Mouse (Mus musculus) neural tube, embryonic 11.5 days (tissue): Measurements from ENCODE around the gene Rps6kb1. TPM values are rescaled to one million over a fixed set of nuclear protein-coding genes. Genes with fewer than 3 reads are reported as not detected.

ENCODE experiments used
- ATAC-seq: fragments of 200-750 bp; cut with Nextera tagmentation; 2 replicates; pipeline ENCODE4 v1.8.0; 2017; ENCODE audit warnings: moderate number of reproducible peaks, mild to moderate bottlenecking, moderate TSS enrichment, moderate library complexity; ENCODE audit not compliant: insufficient read depth, low FRiP score, low TSS enrichment
- DNase-seq: peaks from one replicate; pipeline ENCODE4 v3.0.0-alpha.2; 2015; ENCODE audit warnings: low spot score
- H3K27ac ChIP-seq: fragments of 300-500 bp; sonication (generic); 2 replicates; pipeline ENCODE4 v1.5.1; 2014; ENCODE audit warnings: low read depth, mild to moderate bottlenecking, low read length
- H3K27me3 ChIP-seq: fragments of 300-500 bp; sonication (generic); 2 replicates; pipeline ENCODE4 v1.6.1; 2014; ENCODE audit warnings: mild to moderate bottlenecking, low read length, mixed read lengths; ENCODE audit not compliant: control insufficient read depth, insufficient read depth
- H3K36me3 ChIP-seq: fragments of 300-500 bp; sonication (generic); 2 replicates; pipeline ENCODE4 v1.6.1; 2014; ENCODE audit warnings: mild to moderate bottlenecking, low read length, moderate library complexity, mixed read lengths; ENCODE audit not compliant: control insufficient read depth, insufficient read depth
- H3K4me1 ChIP-seq: fragments of 300-500 bp; sonication (generic); 2 replicates; pipeline ENCODE4 v1.6.1; 2014; ENCODE audit warnings: low read length, mixed read lengths; ENCODE audit not compliant: control insufficient read depth, insufficient read depth
- H3K4me2 ChIP-seq: fragments of 300-500 bp; sonication (generic); 2 replicates; pipeline ENCODE4 v1.6.1; 2014; ENCODE audit warnings: low read depth, mild to moderate bottlenecking, moderate library complexity
- H3K4me3 ChIP-seq: fragments of 300-500 bp; sonication (generic); 2 replicates; pipeline ENCODE4 v1.5.1; 2014; ENCODE audit warnings: low read depth, low read length
- H3K9ac ChIP-seq: fragments of 300-500 bp; sonication (generic); 2 replicates; pipeline ENCODE4 v1.6.1; 2014; ENCODE audit warnings: mild to moderate bottlenecking, low read length
- H3K9me3 ChIP-seq: fragments of 300-500 bp; sonication (generic); 2 replicates; pipeline ENCODE4 v1.6.1; 2016; ENCODE audit warnings: low read length; ENCODE audit not compliant: control insufficient read depth
- WGBS: fragments of 180-500 bp; shearing (Covaris S2); extraction: QIAGEN DNeasy Blood & Tissue Kit; methylation state at CpG from one replicate; pipeline ENCODE4 v1.1.7; 2014; 5-methylcytosine and 5-hydroxymethylcytosine counted together
- polyA plus RNA-seq: library from polyadenylated mRNA; unstranded; fragments of >200 nt; fragmentation: Nextera tagmentation; extraction: Ambion mirVana; gene quantifications from 2 replicates; pipeline ENCODE4 v1.2.1, GENCODE M21; 2014

Rps6kb1 gene
- polyA plus RNA-seq, 1 experiment from 2014 or later: 56.4 TPM

DNA sequence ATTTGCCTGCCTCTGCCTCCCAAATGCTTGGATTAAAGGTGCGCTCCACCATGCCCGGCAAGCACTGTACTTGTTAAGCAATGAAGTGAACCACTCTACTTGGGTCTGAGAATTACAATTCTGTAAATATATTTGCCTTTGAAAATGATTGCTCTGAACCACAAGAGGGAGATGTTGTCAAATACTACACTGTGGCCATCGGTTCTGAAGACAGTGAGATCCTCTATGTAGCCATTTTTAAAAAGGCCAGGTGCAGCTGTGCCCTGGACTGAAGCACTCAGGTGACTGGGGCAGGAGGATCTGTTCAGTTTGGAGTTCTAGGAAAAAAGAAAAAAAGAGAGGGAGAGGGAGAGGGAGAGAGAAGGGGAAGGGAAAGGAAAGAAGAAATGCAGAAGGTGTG, 23.8 kb upstream of the Rps6kb1 start:
- Histone ChIP-seq H3K27ac (no peak overlapping the region), H3K36me3 (no peaks in the 10 kb centered on the region), H3K9ac (no peak overlapping the region), H3K4me3 (no peak overlapping the region), H3K4me1 (no peaks in the 10 kb centered on the region), H3K27me3 (no peaks in the 10 kb centered on the region), H3K4me2 (no peak overlapping the region), H3K9me3 (no peaks in the 10 kb centered on the region)
- 78% methylated on average over 3 of the region's 3 CpGs for WGBS
- ATAC-seq: no peak
- DNase-seq: no peak

DNA sequence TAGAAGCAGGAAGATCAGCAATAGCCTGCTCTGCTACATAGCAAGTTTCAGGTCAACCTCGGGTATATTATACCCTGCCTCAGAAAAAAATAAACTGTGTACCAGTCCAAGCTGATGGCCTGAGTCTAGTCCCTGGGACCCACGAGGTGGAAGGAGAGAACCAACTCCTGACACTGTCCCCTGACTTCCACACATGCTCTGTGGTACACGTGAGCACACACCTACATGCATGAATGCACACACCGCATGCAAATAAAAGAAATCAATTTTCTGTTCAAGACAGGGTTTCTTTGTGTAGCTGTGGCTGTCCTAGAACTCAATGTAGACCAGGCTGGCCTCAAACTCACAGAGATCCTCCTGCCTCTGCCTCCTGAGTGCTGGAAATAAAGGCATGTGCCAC, 13.7 kb upstream of the Rps6kb1 start:
- 85% methylated on average over 4 of the region's 4 CpGs for WGBS

DNA sequence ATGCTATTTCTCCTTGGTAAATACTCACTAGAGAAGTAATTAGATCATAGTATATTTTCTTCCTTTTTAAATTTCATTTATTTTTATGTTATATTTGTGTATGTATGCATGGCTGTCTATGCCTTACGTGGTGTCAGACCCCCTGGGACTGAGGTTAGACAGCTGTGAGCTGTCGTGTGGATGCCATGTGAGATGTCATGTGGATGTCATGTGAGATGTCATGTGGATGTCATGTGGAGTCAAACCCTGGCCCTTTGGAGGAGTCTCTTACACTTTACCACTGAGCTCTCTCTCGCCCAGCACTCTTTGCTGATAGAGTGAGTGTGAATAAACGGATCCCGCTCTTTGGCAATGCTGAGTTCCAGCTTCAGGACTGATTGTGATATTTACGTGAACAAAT, 8.9 kb upstream of the Rps6kb1 start:
- no peak for ATAC-seq
- DNase-seq: no peak
- no peaks in the 10 kb centered on the region for H3K9me3 ChIP-seq
- no peak overlapping the region for H3K27ac ChIP-seq
- H3K27me3 ChIP-seq: no peaks in the 10 kb centered on the region
- 92% methylated on average over 6 of the region's 6 CpGs for WGBS
- H3K4me1 ChIP-seq: no peaks in the 10 kb centered on the region
- no peak overlapping the region for H3K4me2 ChIP-seq
- no peak overlapping the region for H3K9ac ChIP-seq
- no peak overlapping the region for H3K4me3 ChIP-seq
- H3K36me3 ChIP-seq: no peaks in the 10 kb centered on the region

More for the DNA sequence above, 13.7 kb upstream of the Rps6kb1 start:
- ATAC-seq (no peak), DNase-seq (no peak)
- Histone ChIP-seq H3K9ac (no peak overlapping the region), H3K9me3 (no peaks in the 10 kb centered on the region), H3K4me1 (no peaks in the 10 kb centered on the region), H3K4me2 (no peak overlapping the region), H3K27me3 (no peaks in the 10 kb centered on the region), H3K4me3 (no peak overlapping the region), H3K27ac (no peak overlapping the region), H3K36me3 (no peaks in the 10 kb centered on the region)

DNA sequence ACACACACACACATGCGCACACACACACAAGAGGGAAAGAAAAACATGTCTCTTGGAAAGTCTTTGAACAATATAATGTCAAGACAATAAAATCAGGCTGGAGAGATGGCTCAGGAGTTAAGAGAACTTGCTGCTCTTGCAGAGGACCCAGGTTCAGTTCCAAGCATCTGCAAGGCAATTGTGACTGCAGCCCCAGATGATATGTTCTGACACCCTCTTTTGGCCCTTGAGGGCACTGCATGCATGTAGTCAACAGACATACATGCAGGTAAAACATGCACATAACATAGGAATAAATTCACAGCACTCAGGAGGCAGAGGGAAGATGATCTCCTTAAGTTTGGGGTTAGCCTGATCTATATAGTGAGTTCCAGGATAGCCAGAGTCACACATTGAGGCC, 2.8 kb upstream of the Rps6kb1 start:
- ATAC-seq: no peak
- WGBS: 96% methylated on average over 1 of the region's 1 CpGs
- H3K9me3 ChIP-seq: no peaks in the 10 kb centered on the region
- peaks cover 2% of the 10 kb centered on the region; the same call in 1 of the 2 replicates for H3K4me1 ChIP-seq
- no peak overlapping the region for H3K4me3 ChIP-seq
- no peaks in the 10 kb centered on the region for H3K36me3 ChIP-seq
- H3K27ac ChIP-seq: no peak overlapping the region
- H3K27me3 ChIP-seq: no peaks in the 10 kb centered on the region
- no peak for DNase-seq
- H3K4me2 ChIP-seq: no peak overlapping the region
- H3K9ac ChIP-seq: no peak overlapping the region

DNA sequence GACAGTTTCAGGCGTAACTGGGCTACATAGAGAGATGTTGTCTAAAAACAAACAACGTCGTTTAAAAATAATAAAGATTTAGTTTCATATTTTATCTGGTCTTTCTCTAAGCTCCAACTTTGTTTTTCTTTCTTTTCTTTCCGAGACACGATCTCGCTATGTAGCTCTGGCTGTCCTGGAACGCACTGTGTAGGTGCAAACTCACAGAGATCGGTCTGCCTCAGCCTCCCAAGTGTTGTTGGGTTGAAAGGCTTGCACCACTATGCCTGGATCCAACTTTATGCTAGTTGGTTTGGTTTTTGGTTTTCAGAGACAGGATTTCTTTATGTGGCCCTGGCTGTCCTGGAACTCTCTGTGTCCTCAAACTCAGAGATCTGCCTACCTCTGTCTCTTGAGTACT, 951 bp upstream of the Rps6kb1 start:
- H3K4me1 ChIP-seq: peaks cover 2% of the 10 kb centered on the region; the same call in 1 of the 2 replicates
- no peaks in the 10 kb centered on the region for H3K9me3 ChIP-seq
- H3K4me3 ChIP-seq: peak overlapping the region; percentile 98
- no peaks in the 10 kb centered on the region for H3K36me3 ChIP-seq
- no peak overlapping the region; the same call in 1 of the 2 replicates for H3K9ac ChIP-seq
- DNase-seq (no peak), ATAC-seq (no peak)
- peak overlapping the region; percentile 56 for H3K4me2 ChIP-seq
- no peak overlapping the region for H3K27ac ChIP-seq
- 79% methylated on average over 8 of the region's 8 CpGs for WGBS
- no peaks in the 10 kb centered on the region for H3K27me3 ChIP-seq

DNA sequence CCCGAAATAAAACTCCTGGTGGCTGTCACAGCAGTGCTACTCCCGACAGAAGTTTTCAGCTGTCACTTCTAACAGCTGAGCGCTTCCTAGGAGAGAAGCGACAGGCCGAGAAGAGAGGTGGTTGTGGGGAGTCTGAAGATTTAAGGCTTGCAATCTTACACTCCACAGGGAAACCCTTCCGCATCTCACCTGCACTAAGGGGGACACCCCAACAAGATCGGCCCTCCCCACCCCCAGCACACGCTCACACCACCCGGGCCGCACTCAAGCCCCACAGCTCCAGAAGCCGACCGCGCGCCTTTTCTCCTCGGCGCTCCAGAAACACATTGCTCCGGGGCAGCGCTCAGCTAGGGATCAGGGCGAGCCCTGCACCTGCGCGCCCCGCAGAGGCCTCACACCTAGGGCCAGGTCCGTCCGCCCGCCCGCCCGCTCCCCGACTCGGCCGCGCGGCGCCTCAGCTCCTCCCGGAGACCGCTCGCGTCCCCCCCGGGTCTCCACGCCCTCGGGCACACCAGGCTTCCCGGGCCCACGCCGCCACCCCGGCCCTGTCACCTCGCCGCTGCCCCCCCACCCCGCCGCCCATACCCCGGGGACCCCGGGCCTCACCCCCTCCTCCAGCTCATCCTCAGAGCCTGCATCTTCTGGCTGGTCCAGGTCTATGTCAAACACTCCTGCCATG, 506 bp downstream of the Rps6kb1 start:
- Histone ChIP-seq H3K9me3 (no peaks in the 10 kb centered on the region), H3K4me1 (peaks cover 2% of the 10 kb centered on the region; the same call in 1 of the 2 replicates), H3K4me3 (peak overlapping the region; percentile 98), H3K9ac (peak overlapping the region; percentile 89), H3K27me3 (no peaks in the 10 kb centered on the region), H3K27ac (peak overlapping the region; percentile 83), H3K36me3 (no peaks in the 10 kb centered on the region), H3K4me2 (peak overlapping the region; percentile 74)
- ATAC-seq (peak; percentile 43), DNase-seq (peak; percentile 45)
- under 1% methylated on average over 49 of the region's 50 CpGs for WGBS

DNA sequence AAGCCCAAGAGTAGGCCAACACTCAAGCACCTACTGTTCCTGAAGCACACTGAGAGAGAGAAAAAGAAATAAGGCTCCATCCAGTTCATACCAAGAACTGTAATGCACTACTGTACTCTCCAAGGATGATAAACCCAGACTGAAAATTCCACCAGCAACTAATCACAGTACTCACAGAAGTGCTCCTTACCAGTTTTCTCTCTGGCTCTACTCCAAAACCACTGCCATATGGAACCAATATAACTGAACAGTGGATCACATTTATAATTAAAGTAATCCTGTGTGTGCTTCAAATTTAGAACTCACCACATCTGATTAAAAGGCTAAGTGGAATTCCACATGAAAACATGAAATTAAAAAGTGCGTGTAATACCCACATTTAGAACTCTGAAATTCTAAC, 1.8 kb downstream of the Rps6kb1 start:
- no peak overlapping the region for H3K4me2 ChIP-seq
- no peak for ATAC-seq
- no peak overlapping the region for H3K9ac ChIP-seq
- no peak overlapping the region for H3K4me3 ChIP-seq
- peaks cover 2% of the 10 kb centered on the region; the same call in 1 of the 2 replicates for H3K4me1 ChIP-seq
- WGBS: 90% methylated on average over 1 of the region's 1 CpGs
- DNase-seq: no peak
- H3K9me3 ChIP-seq: no peaks in the 10 kb centered on the region
- H3K27ac ChIP-seq: no peak overlapping the region
- no peaks in the 10 kb centered on the region for H3K36me3 ChIP-seq
- H3K27me3 ChIP-seq: no peaks in the 10 kb centered on the region

DNA sequence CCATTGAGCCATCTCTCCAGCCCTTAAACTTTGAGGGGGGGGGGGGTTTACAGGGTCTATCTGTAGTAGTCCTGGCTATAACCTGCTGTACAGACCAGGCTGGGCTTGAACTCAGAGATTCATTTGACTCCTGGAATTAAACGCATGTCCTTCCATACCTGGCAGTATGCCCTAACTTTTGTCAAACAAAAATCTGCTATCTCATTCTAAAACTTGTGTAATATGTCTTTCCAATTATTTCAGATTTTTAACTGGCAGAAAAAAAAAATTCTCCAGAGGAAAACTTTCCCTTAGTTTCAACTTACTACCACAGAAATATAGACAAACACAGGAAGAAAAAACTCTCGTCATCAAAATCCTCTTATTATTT, 4.1 kb downstream of the Rps6kb1 start:
- ATAC-seq (no peak), DNase-seq (no peak)
- Histone ChIP-seq H3K4me3 (no peak overlapping the region), H3K4me1 (peaks cover 2% of the 10 kb centered on the region; the same call in 1 of the 2 replicates), H3K36me3 (no peaks in the 10 kb centered on the region), H3K27ac (no peak overlapping the region), H3K9me3 (no peaks in the 10 kb centered on the region), H3K9ac (no peak overlapping the region), H3K4me2 (no peak overlapping the region), H3K27me3 (no peaks in the 10 kb centered on the region)
- WGBS: 98% methylated on average over 2 of the region's 2 CpGs

DNA sequence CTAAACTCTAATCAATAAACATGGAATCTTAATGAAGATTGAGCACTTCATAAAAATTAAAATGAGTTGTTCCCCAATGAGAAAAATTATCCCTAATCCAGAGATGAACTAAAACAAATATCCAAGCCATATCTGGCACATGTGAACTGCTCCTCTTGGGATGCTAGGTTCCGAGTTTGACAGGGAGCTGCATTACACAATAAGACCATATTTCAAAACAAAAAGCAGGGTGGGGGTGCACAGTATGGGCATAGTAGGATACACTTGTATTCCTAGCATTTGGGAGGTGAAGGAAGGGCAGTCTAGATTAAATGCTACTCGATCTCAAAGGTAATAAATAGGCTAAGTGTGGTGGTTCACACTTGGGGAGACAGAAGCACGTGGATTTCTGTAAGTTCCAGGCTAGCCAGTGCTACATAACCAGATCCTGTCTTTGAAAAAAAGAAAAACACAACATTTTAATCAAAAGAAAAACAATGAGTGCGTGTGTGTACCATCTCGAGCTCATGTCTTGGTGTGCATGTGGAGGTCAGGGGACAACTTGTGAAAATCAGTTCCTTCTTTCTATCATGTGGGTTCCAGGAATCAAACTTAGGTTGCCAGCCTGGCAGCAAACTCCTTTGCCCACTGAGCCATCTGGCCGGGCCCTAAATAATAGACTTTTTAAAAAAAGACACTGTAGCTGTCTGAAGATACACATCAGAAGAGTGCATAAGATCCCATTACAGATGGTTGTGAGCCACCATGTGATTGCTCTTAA, 4.7 kb downstream of the Rps6kb1 start:
- WGBS: 96% methylated on average over 6 of the region's 6 CpGs
- Histone ChIP-seq H3K36me3 (no peaks in the 10 kb centered on the region), H3K9me3 (no peaks in the 10 kb centered on the region), H3K9ac (no peak overlapping the region), H3K27me3 (no peaks in the 10 kb centered on the region), H3K4me2 (no peak overlapping the region), H3K4me3 (no peak overlapping the region), H3K4me1 (no peaks in the 10 kb centered on the region; the same call in 1 of the 2 replicates), H3K27ac (no peak overlapping the region)
- ATAC-seq (no peak), DNase-seq (no peak)
